Mouse (Mus musculus) neutrophil, adult 5-6 weeks (primary cell): ENCODE measurements around the gene Rnase9. TPM values are rescaled to one million over a fixed set of nuclear protein-coding genes. Genes with fewer than 3 reads are reported as not detected.
"Not testable (repeated sequence)": the region's sequence is repeated elsewhere in the genome, so short reads cannot be mapped to it uniquely, and the experiment has no call there.

Source experiments
- ATAC-seq: fragments of 151-379, 151-347 bp; 2 replicates; pipeline ENCODE4 v1.8.0; 2017; ENCODE audit warnings: mild to moderate bottlenecking, moderate TSS enrichment; ENCODE audit not compliant: insufficient number of reproducible peaks, poor library complexity, low FRiP score, severe bottlenecking; ENCODE audit errors: extremely low read depth
- total RNA-seq: library from RNA; stranded (forward); fragments of 200-1000 nt; gene quantifications from 2 replicates; pipeline ENCODE4 v1.2.3, GENCODE M21; 2017

The Rnase9 gene
- total RNA-seq, 1 experiment from 2014 or later = not detected

DNA sequence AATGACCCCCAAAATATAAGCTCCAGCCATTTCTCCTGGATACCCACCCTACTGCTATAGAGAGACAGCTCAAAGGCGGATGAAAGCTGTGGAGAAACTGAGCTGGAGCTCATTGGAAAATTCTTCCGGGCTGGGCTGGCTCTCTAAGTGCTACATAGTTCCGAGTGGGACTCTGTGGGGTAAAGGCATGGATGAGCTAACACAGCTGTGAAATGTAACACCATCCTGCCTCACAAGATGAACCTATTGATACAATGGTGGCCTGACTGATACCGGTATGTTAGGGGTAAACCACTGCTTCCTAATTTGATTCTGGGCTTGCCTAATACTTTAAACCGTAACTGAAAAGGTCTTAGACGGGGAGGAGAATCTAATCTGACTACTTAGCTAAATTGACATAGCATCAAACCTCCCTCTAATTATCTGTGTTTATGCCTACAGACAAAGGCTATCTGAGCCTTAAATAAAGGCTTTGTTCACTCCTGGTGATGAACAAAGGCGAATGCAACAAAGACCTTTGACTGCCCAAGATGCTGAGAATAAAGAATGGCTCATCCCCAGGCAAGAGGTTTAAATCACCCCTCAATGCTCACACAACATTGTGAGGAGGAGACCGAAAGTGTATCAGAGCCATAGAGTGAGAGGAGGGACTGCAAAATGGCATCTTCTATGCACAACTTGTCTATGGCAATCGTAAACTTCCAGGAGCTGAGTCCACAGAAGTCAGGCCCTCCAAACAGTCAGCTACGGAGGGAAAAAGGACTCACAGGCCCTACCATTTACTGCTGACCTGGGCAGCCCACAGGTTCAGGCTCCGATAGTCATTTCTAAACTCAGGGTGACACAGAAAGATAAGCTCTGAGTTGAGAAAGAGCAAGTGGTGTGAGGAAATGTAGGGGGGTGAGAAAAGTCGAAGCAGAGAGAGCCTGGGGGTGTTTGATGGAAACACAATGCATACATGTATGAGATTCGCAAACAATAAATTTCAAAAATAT lies 12.9 kb upstream of the Rnase9 start:
- no peak for ATAC-seq

DNA sequence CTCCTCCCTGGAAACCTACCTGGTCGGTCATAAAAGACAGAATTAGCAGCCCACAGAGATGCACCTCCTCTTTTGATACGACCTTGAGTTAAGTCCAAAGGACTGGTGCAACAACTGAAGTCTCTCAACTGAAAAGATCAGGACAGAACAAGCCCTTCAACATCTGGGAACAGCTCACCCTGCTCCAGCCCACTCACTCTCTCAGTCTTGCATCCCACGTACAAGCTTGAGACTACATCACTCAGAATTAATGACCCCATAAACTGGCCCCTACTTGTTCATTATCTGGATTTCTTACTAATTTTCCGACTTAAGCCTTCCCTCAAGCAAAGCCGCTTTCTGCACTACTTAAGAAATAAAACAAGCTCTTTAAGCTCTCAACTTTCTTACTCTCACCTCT lies 11.5 kb upstream of the Rnase9 start:
- ATAC-seq = no peak

DNA sequence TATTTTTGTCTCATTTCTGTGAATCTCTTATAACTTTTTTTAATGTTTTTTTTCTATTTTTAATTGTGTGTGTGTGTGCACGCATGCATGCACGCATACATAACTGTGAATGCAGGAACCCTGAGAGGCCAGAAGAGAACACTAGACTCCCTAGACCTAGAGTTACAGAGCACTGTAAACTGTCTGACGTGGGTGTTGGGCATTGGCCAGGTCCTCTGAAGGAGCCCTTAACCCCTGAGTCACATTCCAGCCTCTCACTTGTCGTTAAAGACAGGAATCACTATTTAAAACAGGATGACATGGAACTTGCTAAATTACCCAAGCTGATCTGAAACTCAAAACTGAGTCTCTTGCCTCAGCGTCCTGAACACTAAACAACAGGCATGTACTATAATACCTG lies 10.3 kb upstream of the Rnase9 start:
- no peak for ATAC-seq

GRCm38 (mm10) chr14:51050063-51050462 lies 8.4 kb upstream of the Rnase9 start, which contains the start of gene Rnase11:
Gene Rnase11, minus strand, starts transcription at chr14:51050163.
- ATAC-seq = no peak

DNA sequence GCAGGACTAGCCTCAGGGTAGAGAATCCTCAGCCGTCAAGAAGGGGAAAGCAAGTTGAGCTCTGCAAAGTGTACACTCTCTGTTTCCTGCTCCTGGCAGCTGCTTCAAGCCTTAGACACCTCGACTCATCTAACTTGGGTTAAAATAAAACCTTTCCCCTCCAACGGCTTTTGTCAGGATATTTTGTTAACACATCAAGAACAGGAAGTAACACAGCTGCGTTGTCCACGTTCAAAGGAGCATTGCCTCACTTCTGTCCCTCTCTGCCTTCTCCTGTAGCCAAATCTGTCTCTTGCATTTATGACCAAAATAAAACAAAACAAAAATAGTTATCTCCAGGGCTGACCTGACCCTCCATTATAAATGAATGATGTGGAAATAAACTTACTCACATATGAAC lies 6.2 kb upstream of the Rnase9 start:
- ATAC-seq = no peak

DNA sequence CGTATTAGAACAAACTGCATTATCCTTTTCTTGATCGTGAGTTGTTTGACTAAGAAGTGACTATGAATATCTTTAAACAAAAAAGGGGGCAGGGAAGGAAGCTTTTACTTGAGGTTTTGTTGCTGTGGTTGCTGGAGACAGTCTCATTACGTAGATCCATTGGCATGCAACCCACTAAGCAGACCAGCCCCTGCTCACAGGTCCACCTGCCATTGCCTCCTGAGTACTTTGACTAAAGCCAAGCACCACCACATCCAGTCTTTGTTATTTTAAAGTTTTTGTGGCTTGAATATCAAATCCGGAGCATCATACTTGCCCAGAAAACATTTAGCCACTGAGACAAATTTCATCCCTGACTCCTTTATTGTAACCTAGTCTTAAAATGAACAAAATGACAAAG lies 5.5 kb downstream of the Rnase9 start:
- ATAC-seq = no peak

DNA sequence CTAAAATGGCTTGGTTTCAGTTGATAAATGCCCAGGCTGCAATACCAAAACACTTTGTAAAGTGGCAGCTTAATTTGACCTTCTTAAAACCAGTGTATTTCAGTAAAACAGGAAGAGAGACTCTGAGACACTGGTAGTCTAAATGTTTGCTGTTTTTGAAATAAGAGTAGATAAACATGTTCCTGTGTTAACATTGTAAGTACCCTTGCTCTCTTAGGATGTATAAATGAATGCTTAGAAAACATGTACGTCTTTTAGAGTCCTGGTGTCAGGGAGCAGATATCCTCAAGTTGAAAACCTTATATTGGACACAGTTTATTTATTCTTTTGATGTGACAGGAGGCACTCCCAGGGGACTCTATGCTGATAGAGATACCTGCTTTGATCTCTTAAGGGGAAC lies 6.5 kb downstream of the Rnase9 start:
- no peak for ATAC-seq

GRCm38 (mm10) chr14:51027387-51028155 lies 14.1 kb downstream of the Rnase9 start:
- no peak for ATAC-seq

GRCm38 (mm10) chr14:51026391-51027133 lies 15.1 kb downstream of the Rnase9 start:
- peak; percentile 98; the same call in 1 of the 2 replicates for ATAC-seq

GRCm38 (mm10) chr14:51024820-51025219 lies 16.8 kb downstream of the Rnase9 start:
- ATAC-seq = no peak

- no peak for ATAC-seq
Observed at GRCm38 (mm10) chr14:51023457-51023856, 18.2 kb downstream of the Rnase9 start.

DNA sequence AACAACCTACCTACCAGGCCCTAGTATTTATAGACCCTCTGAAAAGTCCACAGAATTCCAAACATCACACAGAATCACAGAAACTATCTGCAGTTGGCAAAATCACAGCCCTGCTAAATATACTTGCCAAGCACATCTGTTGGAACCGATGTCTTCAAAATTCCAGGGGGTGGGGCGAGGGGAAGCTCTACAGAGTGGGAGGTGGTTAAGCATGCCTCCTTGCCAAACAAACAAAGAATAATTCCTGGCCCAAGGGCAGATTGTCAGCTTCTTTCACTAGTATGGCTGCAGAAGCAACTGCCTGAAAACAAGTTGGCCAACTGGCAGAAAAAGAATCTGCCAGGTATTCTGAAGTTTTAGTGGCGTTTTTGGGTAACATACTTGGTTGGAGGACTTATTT lies 24.4 kb downstream of the Rnase9 start:
- no peak for ATAC-seq

DNA sequence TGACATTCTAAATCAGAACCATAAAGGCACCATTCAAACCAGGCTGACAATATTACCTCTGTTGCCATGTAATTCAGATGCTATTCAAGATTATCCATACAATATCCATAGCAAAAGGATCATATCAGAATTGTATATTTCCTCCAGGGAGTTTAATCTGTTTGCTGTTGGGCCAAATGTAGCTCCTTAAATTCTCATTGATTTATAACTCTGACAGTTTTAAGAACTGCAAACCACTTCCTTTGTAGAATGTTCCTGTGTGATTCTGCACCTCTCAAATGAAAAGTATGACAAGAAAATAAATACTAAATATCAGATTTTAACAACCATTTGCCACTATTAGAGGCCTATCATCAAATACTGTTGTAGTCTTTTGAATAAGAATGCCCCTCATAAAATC lies 25.9 kb downstream of the Rnase9 start:
- no peak for ATAC-seq

DNA sequence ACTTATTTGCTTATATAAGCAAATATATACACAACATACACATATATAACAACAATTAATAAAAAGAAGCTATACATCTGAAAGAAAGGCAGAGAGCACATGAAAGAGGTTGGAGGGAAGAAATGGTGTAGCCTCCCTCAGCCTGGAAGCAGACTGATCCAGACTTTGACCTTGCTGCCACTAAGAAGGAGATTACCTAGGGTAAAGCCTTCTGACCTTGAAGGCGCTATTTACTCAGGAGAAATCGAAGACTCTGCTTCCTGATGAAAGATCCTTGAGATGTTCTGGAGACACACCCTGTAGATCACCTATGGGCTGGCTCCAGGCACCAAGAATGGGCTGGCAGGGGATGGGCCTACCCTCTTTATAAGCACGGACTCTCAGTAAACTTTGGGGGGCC lies 26.9 kb downstream of the Rnase9 start:
- not testable (repeated sequence) for ATAC-seq

DNA sequence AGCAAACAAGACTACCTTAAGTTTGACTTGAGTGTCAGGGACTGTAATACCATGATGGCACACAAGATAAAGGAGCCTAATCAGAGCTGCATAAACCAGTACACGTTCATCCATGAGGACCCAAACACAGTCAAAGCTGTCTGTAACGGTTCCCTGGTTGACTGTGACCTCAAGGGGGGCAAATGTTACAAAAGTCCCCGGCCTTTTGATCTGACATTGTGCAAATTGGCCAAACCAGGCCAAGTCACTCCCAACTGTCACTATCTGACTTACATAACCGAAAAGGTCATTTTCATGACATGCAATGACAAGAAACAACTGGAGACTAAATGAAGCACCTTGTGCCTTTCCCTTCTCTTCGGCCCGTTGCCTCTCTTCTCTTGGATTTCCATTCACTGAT lies 32.1 kb downstream of the Rnase9 start:
- ATAC-seq = no peak

GRCm38 (mm10) chr14:51008781-51009180 lies 32.9 kb downstream of the Rnase9 start:
- no peak for ATAC-seq

- no peak for ATAC-seq
Observed at GRCm38 (mm10) chr14:51007914-51008713, 33.6 kb downstream of the Rnase9 start.

DNA sequence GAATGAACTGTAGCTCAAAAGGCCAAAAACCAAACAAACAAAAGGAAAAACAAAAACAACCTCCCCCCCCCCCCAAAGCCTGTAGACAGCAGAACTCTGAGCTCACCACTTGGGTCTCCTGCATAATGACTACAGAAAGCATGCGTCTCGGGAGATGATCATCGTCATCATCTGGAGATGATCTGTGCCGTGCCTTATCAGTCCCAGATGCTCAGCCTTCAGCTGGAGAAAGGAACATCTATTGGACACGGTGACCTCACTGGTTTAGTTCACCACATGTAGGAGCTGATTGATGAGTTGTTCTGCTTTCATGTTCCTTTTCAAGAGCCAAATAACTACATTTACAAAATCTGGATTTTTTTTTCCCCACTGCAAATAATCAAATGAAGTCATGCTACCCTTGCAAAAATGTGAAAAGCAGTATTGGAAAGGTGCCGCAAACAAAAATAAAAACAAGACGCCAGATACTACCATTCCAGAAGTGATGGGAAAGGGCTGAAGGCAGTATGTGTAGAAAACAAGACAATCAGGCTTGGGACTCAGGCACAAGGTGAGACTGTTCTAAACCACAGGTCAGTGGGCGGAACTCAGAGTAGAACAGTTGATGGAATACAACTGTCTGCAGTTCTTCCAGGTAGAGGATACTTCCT lies 34.4 kb downstream of the Rnase9 start, which contains the start of gene Rnase10:
Gene Rnase10 (plus strand): TSS at position 600 of the 650 bp plus-strand sequence.
- ATAC-seq = no peak
